Mouse (Mus musculus): ENCODE results near the gene Slc9a9. TPM values are rescaled to one million over a fixed set of nuclear protein-coding genes. Genes with fewer than 3 reads are reported as not detected.

Slc9a9 gene
- polyA plus RNA-seq, 1 experiment from 2014 or later, result 5.0 TPM

GRCm38 (mm10) chr9:94681095-94681487 lies 11.4 kb downstream of the Slc9a9 start:
- H3K4me1 ChIP-seq (ENCODE audit: insufficient read depth), result peaks cover 12% of the 10 kb centered on the region
- DNase-seq, result peak; percentile 45
- H3K27ac ChIP-seq (ENCODE audit: low read depth), result peak overlapping the region; percentile 64; the same call in 1 of the 2 replicates
- peak overlapping the region; percentile 34; the same call in 1 of the 2 replicates for H3K4me2 ChIP-seq
- no peak overlapping the region for H3K4me3 ChIP-seq (ENCODE audit: low read depth, low read length)
- no peak overlapping the region for H3K9ac ChIP-seq
- peak; percentile 39 for ATAC-seq (ENCODE audit: insufficient read depth)
- no peak for TF ChIP-seq CTCF (IDR thresholded peaks at IDR 0.05; ENCODE audit: low read depth)
- H3K27me3 ChIP-seq (ENCODE audit: insufficient read depth, low read length), result no peaks in the 10 kb centered on the region
- H3K36me3 ChIP-seq (ENCODE audit: insufficient read depth), result no peaks in the 10 kb centered on the region
- H3K9me3 ChIP-seq (ENCODE audit: low read depth, low read length), result no peaks in the 10 kb centered on the region
- 68% methylated on average over 8 of the region's 8 CpGs for WGBS

- Histone ChIP-seq H3K4me2 (no peak overlapping the region), H3K27ac (ENCODE audit: low read depth) (no peak overlapping the region), H3K9ac (no peak overlapping the region), H3K9me3 (ENCODE audit: low read depth, low read length) (no peaks in the 10 kb centered on the region), H3K4me1 (ENCODE audit: insufficient read depth) (peaks cover 12% of the 10 kb centered on the region), H3K36me3 (ENCODE audit: insufficient read depth) (no peaks in the 10 kb centered on the region), H3K4me3 (ENCODE audit: low read depth, low read length) (no peak overlapping the region), H3K27me3 (ENCODE audit: insufficient read depth, low read length) (no peaks in the 10 kb centered on the region)
- no peak for ATAC-seq (ENCODE audit: insufficient read depth)
- WGBS, result 76% methylated on average over 2 of the region's 2 CpGs
- TF ChIP-seq CTCF (IDR thresholded peaks at IDR 0.05; ENCODE audit: low read depth), result no peak
- DNase-seq, result no peak
Measured at GRCm38 (mm10) chr9:94682260-94682659, 12.6 kb downstream of the Slc9a9 start.

GRCm38 (mm10) chr9:94685640-94686039 lies 15.9 kb downstream of the Slc9a9 start:
- no peak for TF ChIP-seq CTCF (IDR thresholded peaks at IDR 0.05; ENCODE audit: low read depth)
- ATAC-seq (ENCODE audit: insufficient read depth) (no peak), DNase-seq (no peak)
- peaks cover 6% of the 10 kb centered on the region for H3K4me1 ChIP-seq (ENCODE audit: insufficient read depth)
- H3K27me3 ChIP-seq (ENCODE audit: insufficient read depth, low read length), result no peaks in the 10 kb centered on the region
- no peak overlapping the region for H3K4me3 ChIP-seq (ENCODE audit: low read depth, low read length)
- no peak overlapping the region for H3K9ac ChIP-seq
- no peaks in the 10 kb centered on the region for H3K36me3 ChIP-seq (ENCODE audit: insufficient read depth)
- no peaks in the 10 kb centered on the region for H3K9me3 ChIP-seq (ENCODE audit: low read depth, low read length)
- H3K4me2 ChIP-seq, result no peak overlapping the region
- no peak overlapping the region for H3K27ac ChIP-seq (ENCODE audit: low read depth)
- 49% methylated on average over 1 of the region's 1 CpGs for WGBS

- H3K4me2 ChIP-seq, result no peak overlapping the region
- ATAC-seq (ENCODE audit: insufficient read depth) (no peak), DNase-seq (no peak)
- no peak for TF ChIP-seq CTCF (IDR thresholded peaks at IDR 0.05; ENCODE audit: low read depth)
- H3K4me3 ChIP-seq (ENCODE audit: low read depth, low read length), result no peak overlapping the region
- no peaks in the 10 kb centered on the region for H3K4me1 ChIP-seq (ENCODE audit: insufficient read depth)
- no peak overlapping the region for H3K27ac ChIP-seq (ENCODE audit: low read depth)
- H3K27me3 ChIP-seq (ENCODE audit: insufficient read depth, low read length), result no peaks in the 10 kb centered on the region
- no peak overlapping the region for H3K9ac ChIP-seq
- no peaks in the 10 kb centered on the region for H3K9me3 ChIP-seq (ENCODE audit: low read depth, low read length)
- no peaks in the 10 kb centered on the region for H3K36me3 ChIP-seq (ENCODE audit: insufficient read depth)
- WGBS, result 75% methylated on average over 2 of the region's 2 CpGs
Measured at GRCm38 (mm10) chr9:94686380-94686779, 16.7 kb downstream of the Slc9a9 start.

- H3K27ac ChIP-seq (ENCODE audit: low read depth), result no peak overlapping the region
- ATAC-seq (ENCODE audit: insufficient read depth) (no peak), DNase-seq (no peak)
- no peak overlapping the region for H3K4me3 ChIP-seq (ENCODE audit: low read depth, low read length)
- peaks cover 5% of the 10 kb centered on the region; the same call in 1 of the 2 replicates for H3K4me1 ChIP-seq (ENCODE audit: insufficient read depth)
- H3K9me3 ChIP-seq (ENCODE audit: low read depth, low read length), result no peaks in the 10 kb centered on the region
- 90% methylated on average over 1 of the region's 1 CpGs for WGBS
- H3K9ac ChIP-seq, result no peak overlapping the region
- H3K27me3 ChIP-seq (ENCODE audit: insufficient read depth, low read length), result no peaks in the 10 kb centered on the region
- no peak for TF ChIP-seq CTCF (IDR thresholded peaks at IDR 0.05; ENCODE audit: low read depth)
- H3K36me3 ChIP-seq (ENCODE audit: insufficient read depth), result no peaks in the 10 kb centered on the region
- H3K4me2 ChIP-seq, result no peak overlapping the region
Measured at GRCm38 (mm10) chr9:94687203-94687859, 17.6 kb downstream of the Slc9a9 start.

GRCm38 (mm10) chr9:94691311-94692087 lies 21.8 kb downstream of the Slc9a9 start:
- Histone ChIP-seq H3K4me1 (ENCODE audit: insufficient read depth) (peaks cover 5% of the 10 kb centered on the region), H3K9me3 (ENCODE audit: low read depth, low read length) (no peaks in the 10 kb centered on the region), H3K9ac (no peak overlapping the region), H3K27me3 (ENCODE audit: insufficient read depth, low read length) (no peaks in the 10 kb centered on the region), H3K4me3 (ENCODE audit: low read depth, low read length) (no peak overlapping the region), H3K27ac (ENCODE audit: low read depth) (no peak overlapping the region), H3K4me2 (0 out of 2 replicates have a peak overlapping the region, but pooled peaks have one; percentile 13), H3K36me3 (ENCODE audit: insufficient read depth) (no peaks in the 10 kb centered on the region)
- DNase-seq (peak; percentile 46), ATAC-seq (ENCODE audit: insufficient read depth) (peak; percentile 33; the same call in 1 of the 2 replicates)
- 32% methylated on average over 10 of the region's 10 CpGs for WGBS
- no peak for TF ChIP-seq CTCF (IDR thresholded peaks at IDR 0.05; ENCODE audit: low read depth)

- DNase-seq (peak; percentile 20), ATAC-seq (ENCODE audit: insufficient read depth) (peak; percentile 22; the same call in 1 of the 2 replicates)
- H3K4me2 ChIP-seq, result no peak overlapping the region
- H3K9ac ChIP-seq, result no peak overlapping the region
- H3K27ac ChIP-seq (ENCODE audit: low read depth), result peak overlapping the region; percentile 56
- no peak for TF ChIP-seq CTCF (IDR thresholded peaks at IDR 0.05; ENCODE audit: low read depth)
- peaks cover 11% of the 10 kb centered on the region for H3K4me1 ChIP-seq (ENCODE audit: insufficient read depth)
- H3K9me3 ChIP-seq (ENCODE audit: low read depth, low read length), result no peaks in the 10 kb centered on the region
- no peaks in the 10 kb centered on the region for H3K36me3 ChIP-seq (ENCODE audit: insufficient read depth)
- WGBS, result 7% methylated on average over 7 of the region's 7 CpGs
- no peaks in the 10 kb centered on the region for H3K27me3 ChIP-seq (ENCODE audit: insufficient read depth, low read length)
- H3K4me3 ChIP-seq (ENCODE audit: low read depth, low read length), result no peak overlapping the region
Measured at GRCm38 (mm10) chr9:94692122-94692521, 22.4 kb downstream of the Slc9a9 start.
